Mouse (Mus musculus) A20 (cell line): Measurements from ENCODE around the gene Rab44.

ENCODE experiments used
- DNase-seq: peaks from one replicate; pipeline ENCODE4 v3.0.0-alpha.2; 2011; ENCODE audit warnings: low read depth, low spot score

Rab44 gene

GRCm38 (mm10) chr17:29129341-29129740 lies 15.4 kb downstream of the Rab44 start:
- no peak for DNase-seq

GRCm38 (mm10) chr17:29135066-29135465 lies 21.1 kb downstream of the Rab44 start:
- no peak for DNase-seq

- DNase-seq = no peak
Measured at GRCm38 (mm10) chr17:29136236-29136635, 22.3 kb downstream of the Rab44 start.

- DNase-seq = no peak
Measured at GRCm38 (mm10) chr17:29137906-29138305, 24.0 kb downstream of the Rab44 start.

- DNase-seq = no peak
Measured at GRCm38 (mm10) chr17:29141577-29141976, 27.6 kb downstream of the Rab44 start.

GRCm38 (mm10) chr17:29143266-29143665 lies 29.3 kb downstream of the Rab44 start:
- peak; percentile 65 for DNase-seq

- no peak for DNase-seq
Measured at GRCm38 (mm10) chr17:29145101-29145500, 31.2 kb downstream of the Rab44 start.

GRCm38 (mm10) chr17:29147273-29147672 lies 33.3 kb downstream of the Rab44 start:
- no peak for DNase-seq

GRCm38 (mm10) chr17:29147773-29148172 lies 33.8 kb downstream of the Rab44 start:
- DNase-seq = no peak

GRCm38 (mm10) chr17:29149766-29150165 lies 35.8 kb downstream of the Rab44 start:
- DNase-seq = no peak

- DNase-seq = peak; percentile 31
Measured at GRCm38 (mm10) chr17:29152547-29152946, 38.6 kb downstream of the Rab44 start.

- no peak for DNase-seq
Measured at GRCm38 (mm10) chr17:29154247-29154646, 40.3 kb downstream of the Rab44 start.

- no peak for DNase-seq
Measured at GRCm38 (mm10) chr17:29155355-29156135, 41.6 kb downstream of the Rab44 start.

GRCm38 (mm10) chr17:29156396-29156795 lies 42.5 kb downstream of the Rab44 start:
- DNase-seq = no peak

GRCm38 (mm10) chr17:29156866-29157265 lies 42.9 kb downstream of the Rab44 start:
- no peak for DNase-seq

GRCm38 (mm10) chr17:29158899-29159298 lies 45.0 kb downstream of the Rab44 start:
- no peak for DNase-seq

GRCm38 (mm10) chr17:29159320-29159719 lies 45.4 kb downstream of the Rab44 start:
- DNase-seq = no peak

- no peak for DNase-seq
Measured at GRCm38 (mm10) chr17:29159743-29160455, 46.0 kb downstream of the Rab44 start.

- DNase-seq = peak; percentile 36
Measured at GRCm38 (mm10) chr17:29162334-29162733, 48.4 kb downstream of the Rab44 start.

GRCm38 (mm10) chr17:29164469-29165111 lies 50.6 kb downstream of the Rab44 start:
- peak; percentile 88 for DNase-seq

GRCm38 (mm10) chr17:29165452-29165851 lies 51.5 kb downstream of the Rab44 start:
- DNase-seq = peak; percentile 85

- DNase-seq = peak; percentile 76
Measured at GRCm38 (mm10) chr17:29165967-29166578, 52.1 kb downstream of the Rab44 start.
